Mouse (Mus musculus) mouse embryonic stem cell (cell line): ENCODE data around the gene Rcn2.

ENCODE experiments used
- in situ Hi-C, 2 experiments: fragments of 300-500 bp; cut with MboI; formaldehyde crosslinking; loops; 1 replicate in 1 of 2; 3 replicates in 1 of 2; pipeline ENCODE4 v1.14.3; 2019 to 2020; ENCODE audit warnings: low sequenced_read_pairs in 2 of 2, low pct_unique_long_range_greater_than_20kb in 1 of 2, mixed read lengths in 1 of 2; ENCODE audit not compliant: unreplicated experiment in 1 of 2

The Rcn2 gene

DNA sequence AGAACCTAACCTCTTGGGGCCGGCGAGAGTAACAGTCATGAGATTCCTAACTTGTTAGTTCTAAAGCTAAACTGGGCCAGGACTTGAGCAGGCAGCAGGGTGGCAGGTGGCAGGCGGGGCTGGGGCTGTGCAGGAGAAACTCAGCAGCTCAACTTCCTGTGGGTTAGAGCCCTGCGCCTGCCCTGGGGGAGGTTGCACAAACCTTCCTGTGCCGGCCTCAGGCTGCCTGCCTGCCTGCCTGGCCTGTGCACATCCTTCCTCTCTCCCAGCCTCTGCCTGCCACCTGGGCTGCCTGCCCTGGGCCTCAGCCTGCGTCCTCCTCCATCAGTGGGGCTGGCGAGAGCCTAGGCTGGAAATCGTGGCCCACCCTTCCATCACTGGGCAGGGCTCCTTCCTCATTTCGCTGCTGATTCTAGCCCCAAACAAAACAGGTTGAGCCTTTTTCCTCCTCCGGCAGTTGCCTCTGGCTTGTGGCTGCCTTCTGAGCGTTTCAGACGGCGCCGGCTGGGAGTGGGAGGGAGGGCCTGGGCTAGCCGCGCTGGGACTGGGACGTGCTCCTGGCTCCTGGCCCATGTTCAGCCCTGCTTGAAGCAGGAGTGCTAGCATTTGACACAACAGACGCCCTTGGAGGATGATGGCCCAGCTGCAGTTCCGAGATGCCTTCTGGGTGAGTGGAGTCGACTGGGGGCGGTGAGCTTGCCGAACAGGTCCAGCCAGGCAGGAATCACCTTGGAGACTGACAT lies 48.3 kb downstream of the Rcn2 start, which contains the start of gene Pstpip1:
Pstpip1 (plus strand) TSS at position 185 of the 743 bp plus-strand sequence.
- in situ Hi-C loops = no loop called here

DNA sequence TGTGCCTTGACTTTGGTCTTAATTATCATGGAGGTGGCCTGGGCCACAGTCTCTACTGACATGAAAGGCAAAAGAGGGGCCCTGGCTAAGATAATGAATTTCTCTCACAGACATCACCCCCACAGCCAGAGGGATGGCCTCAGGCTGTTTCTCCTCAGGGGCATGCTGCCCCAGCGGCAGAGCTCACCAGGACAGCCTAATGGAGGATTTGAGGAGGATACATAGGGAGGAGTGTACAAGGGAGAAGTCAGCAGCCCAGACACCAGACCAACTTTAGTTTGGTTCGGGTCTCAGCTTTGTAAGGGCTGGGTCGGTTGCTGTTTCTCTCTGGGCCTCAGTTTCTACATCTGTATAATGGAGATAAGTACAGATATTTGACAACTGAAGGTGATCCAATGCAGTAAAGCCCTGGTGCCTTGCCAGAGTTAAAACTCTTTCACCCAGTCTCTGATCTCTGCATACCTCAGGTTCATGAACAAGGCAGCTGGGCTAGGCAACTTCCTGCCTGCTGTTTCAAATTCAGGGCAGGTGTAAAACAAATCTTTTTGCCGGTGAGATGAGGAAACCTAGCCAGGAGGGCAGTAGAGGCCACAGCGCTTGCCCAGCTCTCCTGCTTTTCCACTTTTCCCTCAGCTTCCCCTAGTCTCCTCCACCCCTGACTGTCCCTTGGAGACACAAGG lies 49.0 kb downstream of the Rcn2 start:
- in situ Hi-C loops = no loop called here

- in situ Hi-C loops = no loop called here
Observed at GRCm38 (mm10) chr9:56092102-56092501, 50.5 kb downstream of the Rcn2 start.

DNA sequence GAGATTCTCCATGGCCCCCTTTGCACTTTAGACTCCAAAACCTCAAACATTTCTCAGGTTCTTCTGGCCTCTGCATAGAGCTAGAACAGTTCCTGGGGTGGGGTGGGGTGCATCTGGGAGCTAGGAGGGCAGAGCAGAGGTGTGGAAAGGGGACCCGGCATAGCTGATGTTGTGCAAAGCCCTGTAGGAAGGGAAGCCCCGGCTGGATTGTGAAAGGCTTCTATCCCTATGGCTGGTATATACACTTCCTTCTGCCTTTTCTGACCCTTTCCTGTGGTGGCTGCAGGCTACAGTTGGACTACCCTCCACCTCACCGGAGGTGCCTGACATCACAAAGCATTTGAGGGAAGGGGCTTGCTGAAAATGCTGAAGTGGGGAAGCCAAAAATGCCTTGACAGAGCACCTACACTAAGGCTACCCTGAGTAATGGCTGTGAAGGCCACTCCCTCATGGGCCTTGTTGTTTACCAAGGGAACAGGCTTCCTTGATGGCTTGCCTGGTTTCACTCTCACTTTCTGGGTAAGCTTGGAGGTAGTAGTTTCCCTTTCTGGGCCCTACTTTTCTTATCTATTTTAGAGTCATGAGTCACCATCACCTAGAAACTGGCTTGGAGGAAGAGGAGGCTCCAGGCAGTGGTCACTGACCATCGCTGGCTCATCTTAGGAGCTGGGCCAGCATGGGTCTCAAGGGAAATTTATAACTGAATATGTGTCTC lies 56.1 kb downstream of the Rcn2 start:
- in situ Hi-C loops = no loop called here

- in situ Hi-C loops = no loop called here
Observed at GRCm38 (mm10) chr9:56100041-56100522, 58.4 kb downstream of the Rcn2 start.

DNA sequence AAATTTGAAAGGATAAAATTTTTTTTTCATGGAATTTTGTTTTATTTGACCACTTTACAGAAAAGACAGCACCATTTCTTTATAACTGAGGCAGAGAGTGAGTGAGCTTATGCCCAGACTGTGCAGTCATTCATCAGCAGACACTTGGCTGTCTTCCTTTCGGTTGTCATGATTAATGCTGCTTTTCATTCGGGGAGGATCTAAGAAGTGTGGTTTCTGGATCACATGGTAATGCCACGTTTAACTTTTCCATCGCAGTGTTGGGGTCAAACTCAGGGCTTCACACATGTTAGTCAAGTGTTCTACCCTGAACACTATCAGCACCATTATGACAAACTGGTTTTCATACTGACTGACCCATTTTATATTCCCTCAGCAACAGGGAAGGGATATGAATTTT lies 59.4 kb downstream of the Rcn2 start:
- in situ Hi-C loops = no loop called here

DNA sequence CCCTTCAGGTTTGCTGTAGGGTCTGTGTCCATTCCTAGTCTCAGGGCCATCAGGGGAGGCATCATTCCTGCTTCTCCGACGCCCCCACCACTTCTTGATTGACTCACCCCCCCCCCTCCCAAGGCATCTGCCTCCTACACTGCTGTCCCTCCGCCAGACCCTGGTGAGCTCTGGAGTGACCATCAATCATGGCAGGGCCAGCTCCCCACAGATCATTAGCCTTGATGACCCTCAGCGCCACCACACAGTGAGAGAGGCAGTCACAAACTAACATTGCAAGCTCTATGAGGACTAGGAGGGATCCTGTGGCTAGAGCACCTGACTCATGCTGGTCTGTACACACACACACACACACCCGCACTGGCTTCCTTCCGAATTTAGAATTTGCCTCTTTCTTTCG lies 63.3 kb downstream of the Rcn2 start:
- in situ Hi-C loops = no loop called here

DNA sequence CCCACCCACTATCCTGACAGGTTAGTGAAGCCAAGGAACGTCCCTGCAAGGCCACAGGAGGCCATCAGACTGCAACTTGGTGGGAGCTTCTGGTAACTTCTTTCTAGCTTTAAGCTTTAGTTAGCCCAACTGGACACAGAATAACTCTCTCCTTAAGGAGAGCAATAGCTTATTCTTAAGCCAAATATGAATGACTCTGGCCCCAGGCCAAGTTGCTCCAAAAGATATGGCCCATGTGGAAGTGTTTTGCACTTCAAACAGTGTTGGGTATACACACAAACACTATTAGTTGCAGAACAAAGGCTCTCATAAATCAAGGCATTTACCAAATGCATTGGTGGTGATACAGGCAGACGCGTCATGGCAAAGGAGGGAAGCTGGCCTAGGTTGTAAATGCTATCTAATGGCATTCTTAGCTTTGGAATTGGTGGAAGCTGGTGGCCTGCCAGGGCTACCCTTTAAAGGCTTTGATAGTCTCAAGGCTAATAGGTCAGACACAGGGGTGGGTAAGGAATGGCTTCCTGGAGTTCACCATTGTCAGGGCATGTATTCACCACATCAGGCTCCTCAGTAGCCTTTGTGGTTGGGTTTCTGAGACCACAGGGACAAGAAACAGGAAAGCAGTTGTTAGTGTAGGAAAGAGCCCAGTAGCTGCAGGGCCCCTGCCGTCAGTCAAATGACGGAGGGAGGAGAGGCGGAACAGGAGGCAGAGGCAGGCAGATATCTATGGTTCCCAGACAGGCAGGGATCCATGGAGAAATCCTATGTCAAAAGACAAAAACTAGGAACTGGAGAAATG lies 64.8 kb downstream of the Rcn2 start:
- in situ Hi-C loops = no loop called here

DNA sequence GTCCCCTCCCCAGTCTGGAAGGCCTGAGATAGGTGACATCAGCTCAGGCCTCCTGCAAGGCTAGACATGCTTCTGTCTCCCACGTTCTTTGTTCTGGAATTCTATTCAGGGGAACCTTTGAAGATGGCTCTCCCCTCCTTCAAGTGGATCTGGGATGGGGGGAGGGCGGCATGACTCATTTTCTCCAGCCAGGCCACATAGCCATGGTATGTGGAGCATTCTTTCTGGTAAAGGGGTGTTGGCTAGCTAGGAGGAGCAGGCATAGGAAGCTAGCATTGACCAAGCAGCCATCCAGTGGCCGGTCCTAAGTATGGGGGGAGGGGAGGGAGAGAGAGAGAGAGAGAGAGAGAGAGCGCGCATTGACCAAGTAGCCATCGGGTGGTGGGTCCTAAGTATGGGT lies 65.9 kb downstream of the Rcn2 start:
- in situ Hi-C loops = no loop called here

DNA sequence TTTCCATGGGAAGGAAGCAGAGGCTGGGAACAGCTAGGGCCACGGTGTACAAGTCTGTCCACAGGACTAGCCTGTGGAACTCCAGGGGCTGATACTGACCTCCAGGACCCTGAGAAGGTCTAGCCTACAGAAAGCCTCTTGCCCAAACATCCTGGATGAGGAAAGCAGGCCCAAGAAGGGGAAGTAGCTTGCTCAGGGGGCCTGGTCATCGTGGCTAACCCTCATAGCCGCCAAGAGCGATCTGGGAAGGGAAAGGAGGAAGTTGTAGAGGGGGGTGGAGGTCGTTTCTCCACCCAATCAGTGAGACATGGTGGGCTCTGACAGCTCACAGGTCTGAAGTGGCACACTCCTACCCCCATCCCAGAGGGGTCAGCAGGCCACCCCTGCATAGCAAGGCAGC lies 66.5 kb downstream of the Rcn2 start:
- in situ Hi-C loops = no loop called here
